Mouse (Mus musculus) gastrocnemius, adult 18-20 months (tissue): Measurements from ENCODE around the gene Akap2. TPM values are rescaled to one million over a fixed set of nuclear protein-coding genes. Genes with fewer than 3 reads are reported as not detected.

ENCODE experiments used
- DNase-seq: peaks from one replicate; pipeline ENCODE4 v3.0.0; 2021; ENCODE audit warnings: low spot score
- total RNA-seq, 2 experiments: library from RNA; stranded (reverse); gene quantifications; 2 replicates each; pipeline ENCODE4 v1.2.3; 2021

Akap2 gene
- total RNA-seq, 2 experiments from 2014 or later = 28.7 to 41.5 TPM

- no peak for DNase-seq
Observed at GRCm38 (mm10) chr4:57793989-57794388, 76.5 kb downstream of the Akap2 start.

- no peak for DNase-seq
Observed at GRCm38 (mm10) chr4:57794547-57794946, 77.1 kb downstream of the Akap2 start.

GRCm38 (mm10) chr4:57797548-57798285 lies 80.3 kb downstream of the Akap2 start:
- DNase-seq = no peak

- DNase-seq = no peak
Observed at GRCm38 (mm10) chr4:57798286-57799018, 81.0 kb downstream of the Akap2 start.

- DNase-seq = no peak
Observed at GRCm38 (mm10) chr4:57799297-57799696, 81.8 kb downstream of the Akap2 start.

- no peak for DNase-seq
Observed at GRCm38 (mm10) chr4:57801239-57801638, 83.8 kb downstream of the Akap2 start.

- no peak for DNase-seq
Observed at GRCm38 (mm10) chr4:57801986-57802385, 84.5 kb downstream of the Akap2 start.

- no peak for DNase-seq
Observed at GRCm38 (mm10) chr4:57802411-57802810, 85.0 kb downstream of the Akap2 start.

- DNase-seq = no peak
Observed at GRCm38 (mm10) chr4:57804902-57805301, 87.4 kb downstream of the Akap2 start.

- DNase-seq = no peak
Observed at GRCm38 (mm10) chr4:57809449-57809848, 92.0 kb downstream of the Akap2 start.

- DNase-seq = no peak
Observed at GRCm38 (mm10) chr4:57812075-57812474, 94.6 kb downstream of the Akap2 start.

GRCm38 (mm10) chr4:57812916-57813575 lies 95.6 kb downstream of the Akap2 start:
- DNase-seq = no peak

- DNase-seq = no peak
Observed at GRCm38 (mm10) chr4:57813576-57813945, 96.1 kb downstream of the Akap2 start.

- no peak for DNase-seq
Observed at GRCm38 (mm10) chr4:57815355-57815754, 97.9 kb downstream of the Akap2 start.

GRCm38 (mm10) chr4:57816146-57816545 lies 98.7 kb downstream of the Akap2 start:
- no peak for DNase-seq

GRCm38 (mm10) chr4:57820839-57821374 lies 103.5 kb downstream of the Akap2 start:
- no peak for DNase-seq

- no peak for DNase-seq
Observed at GRCm38 (mm10) chr4:57821556-57822356, 104.3 kb downstream of the Akap2 start.

GRCm38 (mm10) chr4:57822641-57823040 lies 105.2 kb downstream of the Akap2 start:
- DNase-seq = no peak

- DNase-seq = no peak
Observed at GRCm38 (mm10) chr4:57824626-57825240, 107.3 kb downstream of the Akap2 start.

GRCm38 (mm10) chr4:57826272-57826671 lies 108.8 kb downstream of the Akap2 start:
- no peak for DNase-seq

GRCm38 (mm10) chr4:57829131-57829530 lies 111.7 kb downstream of the Akap2 start:
- DNase-seq = no peak
